Mouse (Mus musculus): ENCODE measurements around the gene Sipa1l1. TPM values are rescaled to one million over a fixed set of nuclear protein-coding genes. Genes with fewer than 3 reads are reported as not detected.

Gene Sipa1l1
- polyA plus RNA-seq, 1 experiment = 0.13 TPM

DNA sequence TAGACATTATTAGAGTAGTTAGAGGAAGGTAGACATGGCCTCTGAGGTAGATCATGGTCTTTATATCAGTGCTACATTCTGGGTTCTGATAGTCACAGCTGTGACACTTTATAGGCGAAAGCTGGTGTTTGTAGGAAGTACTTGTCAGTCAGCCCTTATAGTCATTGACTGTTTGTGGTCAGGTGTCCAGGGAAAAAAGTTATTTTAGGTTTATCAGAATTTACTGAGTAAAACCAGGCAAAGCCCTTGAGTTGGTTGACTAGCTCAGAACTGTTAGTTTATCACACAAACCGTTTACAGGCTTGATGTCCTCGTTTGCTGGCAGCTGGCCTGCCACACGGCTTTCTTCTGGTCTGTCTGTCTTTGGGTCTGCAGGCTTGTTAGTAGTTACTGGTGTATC, 61.0 kb downstream of the Sipa1l1 start:
- no peak overlapping the region for H3K4me3 ChIP-seq (replicated peaks)
- no peaks in the 10 kb centered on the region for H3K9me3 ChIP-seq (ENCODE audit: control insufficient read depth, low read length)
- TF ChIP-seq GATA1 (IDR thresholded peaks at IDR 0.05; ENCODE audit: low read length) (no peak), TAL1 (IDR thresholded peaks at IDR 0.05; ENCODE audit: low read length) (no peak)

DNA sequence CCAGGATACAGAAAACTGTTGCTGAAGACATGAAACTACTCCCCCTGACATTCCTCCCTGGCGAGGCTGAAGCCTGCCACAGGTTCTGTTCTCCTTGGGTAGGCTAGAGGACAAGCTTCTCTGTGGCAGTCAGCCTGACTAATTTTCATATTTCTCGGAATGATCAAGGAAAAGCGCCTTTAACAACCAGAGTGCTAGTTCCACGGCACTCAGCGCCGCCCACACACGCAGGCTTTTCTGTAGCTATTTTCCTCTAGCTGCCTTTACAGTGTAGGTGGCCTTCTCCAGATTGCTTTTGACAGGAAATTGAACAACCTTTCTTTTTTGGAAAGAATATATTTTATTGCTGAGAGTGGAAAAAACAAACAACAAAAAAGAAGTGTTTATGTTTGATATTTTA, 62.1 kb downstream of the Sipa1l1 start:
- Histone ChIP-seq H3K27me3 (ENCODE audit: control insufficient read depth) (no peaks in the 10 kb centered on the region), H3K4me3 (replicated peaks) (no peak overlapping the region), H3K4me1 (ENCODE audit: control insufficient read depth) (peaks cover 2% of the 10 kb centered on the region), H3K9me3 (ENCODE audit: control insufficient read depth, low read length) (no peaks in the 10 kb centered on the region), H3K36me3 (ENCODE audit: control insufficient read depth) (no peaks in the 10 kb centered on the region)
- TF ChIP-seq TAL1 (IDR thresholded peaks at IDR 0.05; ENCODE audit: low read length) (no peak), GATA1 (IDR thresholded peaks at IDR 0.05; ENCODE audit: low read length) (no peak)

More for the DNA sequence above, 61.0 kb downstream of the Sipa1l1 start:
- Histone ChIP-seq H3K4me1 (ENCODE audit: control insufficient read depth) (peaks cover 8% of the 10 kb centered on the region), H3K36me3 (ENCODE audit: control insufficient read depth) (no peaks in the 10 kb centered on the region), H3K27me3 (ENCODE audit: control insufficient read depth) (no peaks in the 10 kb centered on the region)

DNA sequence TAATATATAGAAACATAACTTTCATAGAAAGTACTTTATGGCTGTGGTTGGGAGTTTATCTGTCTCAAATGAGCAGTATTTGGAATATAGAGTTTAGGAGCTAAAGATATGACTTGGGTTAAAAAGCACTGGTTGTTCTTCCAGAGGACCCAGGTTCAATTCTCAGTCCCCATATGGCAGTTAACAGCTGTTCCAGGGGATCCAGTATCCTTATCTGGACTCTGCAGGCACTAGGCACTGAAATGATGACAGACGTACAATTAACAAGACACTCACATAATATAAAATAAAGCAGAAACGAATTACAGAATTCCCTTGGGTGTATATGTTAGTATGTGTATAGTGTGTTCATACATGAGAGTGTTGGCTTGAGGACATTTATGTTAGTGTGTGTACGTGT, 64.1 kb downstream of the Sipa1l1 start:
- H3K4me1 ChIP-seq (ENCODE audit: control insufficient read depth) = peaks cover 2% of the 10 kb centered on the region
- no peaks in the 10 kb centered on the region for H3K9me3 ChIP-seq (ENCODE audit: control insufficient read depth, low read length)
- H3K36me3 ChIP-seq (ENCODE audit: control insufficient read depth) = no peaks in the 10 kb centered on the region
- TF ChIP-seq TAL1 (IDR thresholded peaks at IDR 0.05; ENCODE audit: low read length) = no peak
- TF ChIP-seq GATA1 (IDR thresholded peaks at IDR 0.05; ENCODE audit: low read length) = no peak
- no peaks in the 10 kb centered on the region for H3K27me3 ChIP-seq (ENCODE audit: control insufficient read depth)
- H3K4me3 ChIP-seq (replicated peaks) = no peak overlapping the region

DNA sequence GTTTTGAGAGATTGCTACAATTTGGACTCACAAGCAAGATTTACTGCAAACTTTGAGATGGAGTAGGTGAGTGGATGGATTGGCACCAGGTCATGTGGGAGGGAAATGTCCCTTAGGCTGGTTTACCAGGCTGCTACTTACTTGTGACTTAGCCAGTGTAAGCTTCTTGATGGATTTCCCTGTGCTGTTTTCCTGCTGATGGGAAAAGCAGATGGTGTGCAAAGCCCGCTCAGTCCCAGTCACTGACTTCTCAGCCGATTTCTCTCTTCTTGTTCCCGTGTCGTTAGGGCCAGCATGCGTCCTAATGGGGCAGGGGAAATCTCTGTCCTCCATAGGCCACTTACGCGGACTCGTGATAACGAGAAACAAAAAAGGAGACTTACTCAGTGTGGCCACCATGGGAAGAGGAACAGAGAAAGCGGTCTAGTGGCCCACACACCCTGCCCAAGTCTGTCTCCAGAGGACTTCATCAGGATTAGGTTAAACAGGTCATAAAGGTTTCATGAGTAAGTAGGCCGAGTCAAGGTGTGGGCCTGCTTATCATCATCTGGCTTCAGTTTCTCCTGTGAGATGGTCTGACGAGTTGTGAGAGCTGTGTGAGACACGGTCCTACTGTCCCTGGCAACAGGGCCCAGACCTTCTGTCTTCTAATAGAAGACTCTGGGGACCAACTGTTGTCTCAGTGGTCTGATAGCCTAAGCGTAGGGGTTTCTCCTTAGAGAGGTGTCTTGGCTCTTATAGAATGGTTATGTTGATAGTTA, 65.5 kb downstream of the Sipa1l1 start:
- H3K4me1 ChIP-seq (ENCODE audit: control insufficient read depth) = peaks cover 2% of the 10 kb centered on the region
- no peak for TF ChIP-seq GATA1 (IDR thresholded peaks at IDR 0.05; ENCODE audit: low read length)
- TF ChIP-seq TAL1 (IDR thresholded peaks at IDR 0.05; ENCODE audit: low read length) = no peak
- no peaks in the 10 kb centered on the region for H3K9me3 ChIP-seq (ENCODE audit: control insufficient read depth, low read length)
- no peaks in the 10 kb centered on the region for H3K36me3 ChIP-seq (ENCODE audit: control insufficient read depth)
- H3K27me3 ChIP-seq (ENCODE audit: control insufficient read depth) = no peaks in the 10 kb centered on the region
- no peak overlapping the region for H3K4me3 ChIP-seq (replicated peaks)

DNA sequence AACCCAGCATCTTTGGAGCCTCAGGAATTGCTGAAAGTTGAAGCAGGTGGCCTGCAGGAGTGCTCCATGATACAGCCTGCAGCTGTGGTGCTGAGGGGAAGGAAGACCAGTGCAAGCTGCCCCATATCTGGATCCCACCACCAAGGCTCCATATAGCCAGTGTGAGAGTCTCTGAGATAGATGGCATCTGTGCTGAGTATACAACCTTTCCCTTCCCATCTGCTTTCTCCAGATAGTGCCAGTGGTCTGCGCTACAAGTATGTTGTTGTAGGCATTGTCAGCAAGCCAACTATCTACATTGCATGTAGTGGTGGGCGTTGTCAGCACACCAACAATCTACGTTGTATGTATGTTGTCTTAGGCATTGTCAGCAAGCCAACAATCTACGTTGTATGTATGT, 68.0 kb downstream of the Sipa1l1 start:
- Histone ChIP-seq H3K36me3 (ENCODE audit: control insufficient read depth) (no peaks in the 10 kb centered on the region), H3K9me3 (ENCODE audit: control insufficient read depth, low read length) (no peaks in the 10 kb centered on the region), H3K4me1 (ENCODE audit: control insufficient read depth) (peaks cover 2% of the 10 kb centered on the region), H3K4me3 (replicated peaks) (no peak overlapping the region), H3K27me3 (ENCODE audit: control insufficient read depth) (no peaks in the 10 kb centered on the region)
- no peak for TF ChIP-seq GATA1 (IDR thresholded peaks at IDR 0.05; ENCODE audit: low read length)
- TF ChIP-seq TAL1 (IDR thresholded peaks at IDR 0.05; ENCODE audit: low read length) = no peak

DNA sequence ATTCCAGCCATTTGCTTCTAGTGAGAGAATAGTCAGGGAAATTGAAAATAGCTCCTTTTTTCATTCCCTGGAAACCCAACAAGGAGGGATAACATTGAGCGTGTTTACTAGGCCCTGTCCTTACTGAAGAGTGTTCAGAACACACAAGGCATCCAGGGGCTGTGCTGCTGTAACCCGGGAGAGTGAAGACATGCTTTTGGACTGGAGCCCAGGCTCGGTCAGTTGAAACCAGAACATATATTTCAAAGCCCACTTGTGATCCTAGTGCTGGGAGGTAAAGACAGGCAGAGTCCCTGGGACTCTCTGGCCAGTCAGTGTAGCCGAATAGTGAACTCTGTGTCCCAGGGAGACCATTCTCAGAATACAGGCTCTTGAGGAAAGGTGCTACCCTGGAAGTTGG, 68.8 kb downstream of the Sipa1l1 start:
- Histone ChIP-seq H3K27me3 (ENCODE audit: control insufficient read depth) (no peaks in the 10 kb centered on the region), H3K4me1 (ENCODE audit: control insufficient read depth) (peaks cover 2% of the 10 kb centered on the region), H3K9me3 (ENCODE audit: control insufficient read depth, low read length) (no peaks in the 10 kb centered on the region), H3K4me3 (replicated peaks) (no peak overlapping the region), H3K36me3 (ENCODE audit: control insufficient read depth) (no peaks in the 10 kb centered on the region)
- TF ChIP-seq GATA1 (IDR thresholded peaks at IDR 0.05; ENCODE audit: low read length) = no peak
- no peak for TF ChIP-seq TAL1 (IDR thresholded peaks at IDR 0.05; ENCODE audit: low read length)

DNA sequence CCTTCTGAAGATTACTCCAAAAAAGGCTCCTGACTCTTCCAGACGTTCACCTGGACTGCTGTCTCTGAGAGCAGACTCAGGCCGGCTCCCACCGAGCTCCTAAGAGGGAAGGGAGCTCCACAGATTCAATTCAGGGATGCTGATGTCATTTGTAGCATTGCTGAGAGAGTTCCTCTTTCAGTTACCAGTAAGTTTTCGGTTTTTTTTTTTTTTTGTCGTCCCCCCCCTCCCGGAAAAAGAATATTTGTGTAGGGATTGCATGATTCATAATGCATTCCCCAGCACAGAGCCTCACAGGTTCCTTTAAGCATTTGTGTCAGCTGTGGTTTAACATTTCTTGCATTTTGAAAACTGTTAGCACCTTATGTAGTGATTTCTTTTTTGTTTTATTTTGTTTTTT, 71.6 kb downstream of the Sipa1l1 start:
- H3K9me3 ChIP-seq (ENCODE audit: control insufficient read depth, low read length) = no peaks in the 10 kb centered on the region
- TF ChIP-seq TAL1 (IDR thresholded peaks at IDR 0.05; ENCODE audit: low read length) = no peak
- no peak for TF ChIP-seq GATA1 (IDR thresholded peaks at IDR 0.05; ENCODE audit: low read length)
- no peaks in the 10 kb centered on the region for H3K36me3 ChIP-seq (ENCODE audit: control insufficient read depth)
- H3K4me3 ChIP-seq (replicated peaks) = no peak overlapping the region
- H3K4me1 ChIP-seq (ENCODE audit: control insufficient read depth) = peaks cover 4% of the 10 kb centered on the region
- H3K27me3 ChIP-seq (ENCODE audit: control insufficient read depth) = no peaks in the 10 kb centered on the region

DNA sequence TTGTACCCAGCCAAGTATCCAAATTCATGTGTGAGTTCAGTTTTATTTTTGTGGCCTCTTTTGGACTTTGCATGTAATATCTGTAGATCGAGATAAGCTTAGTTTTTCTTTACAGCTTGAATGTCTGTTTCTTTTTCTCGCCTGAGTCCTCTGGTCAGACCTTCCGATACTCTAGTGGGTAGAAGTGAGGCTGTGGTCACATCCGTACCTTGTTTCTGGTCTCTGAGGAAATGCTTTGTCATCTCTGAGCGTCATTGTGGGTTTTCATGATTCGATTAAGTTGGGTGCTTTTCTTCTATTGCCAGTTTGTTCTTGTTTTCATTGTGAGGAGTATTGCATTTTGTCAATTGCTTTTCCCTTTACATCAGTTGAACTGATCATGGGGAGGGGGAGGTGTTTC, 76.1 kb downstream of the Sipa1l1 start:
- no peak overlapping the region for H3K4me3 ChIP-seq (replicated peaks)

DNA sequence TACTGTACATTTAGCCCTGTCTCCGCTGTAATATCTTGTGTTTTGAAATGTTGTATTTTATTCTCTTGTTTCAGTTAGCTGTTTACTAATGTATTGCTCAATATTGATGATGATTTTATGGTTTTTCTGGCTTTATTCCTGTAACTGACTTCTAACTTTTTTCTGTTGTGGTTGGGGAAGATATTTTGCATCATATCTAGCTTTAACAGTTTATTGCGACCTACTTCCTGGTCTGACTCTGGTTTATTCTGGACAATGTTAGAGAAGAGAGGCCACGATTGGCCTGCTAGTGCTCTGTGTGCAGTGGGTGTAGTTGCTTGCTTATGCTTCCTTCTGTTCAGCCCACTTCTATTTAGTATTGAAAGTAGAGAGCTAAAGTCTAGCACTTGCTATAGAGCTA, 77.3 kb downstream of the Sipa1l1 start:
- H3K9me3 ChIP-seq (ENCODE audit: control insufficient read depth, low read length) = no peaks in the 10 kb centered on the region
- H3K36me3 ChIP-seq (ENCODE audit: control insufficient read depth) = no peaks in the 10 kb centered on the region
- no peaks in the 10 kb centered on the region for H3K27me3 ChIP-seq (ENCODE audit: control insufficient read depth)
- H3K4me3 ChIP-seq (replicated peaks) = no peak overlapping the region
- TF ChIP-seq GATA1 (IDR thresholded peaks at IDR 0.05; ENCODE audit: low read length) (no peak), TAL1 (IDR thresholded peaks at IDR 0.05; ENCODE audit: low read length) (no peak)
- H3K4me1 ChIP-seq (ENCODE audit: control insufficient read depth) = peaks cover 11% of the 10 kb centered on the region

More for the DNA sequence above, 76.1 kb downstream of the Sipa1l1 start:
- TF ChIP-seq GATA1 (IDR thresholded peaks at IDR 0.05; ENCODE audit: low read length) = no peak
- no peak for TF ChIP-seq TAL1 (IDR thresholded peaks at IDR 0.05; ENCODE audit: low read length)
- H3K36me3 ChIP-seq (ENCODE audit: control insufficient read depth) = no peaks in the 10 kb centered on the region
- no peaks in the 10 kb centered on the region for H3K27me3 ChIP-seq (ENCODE audit: control insufficient read depth)
- H3K9me3 ChIP-seq (ENCODE audit: control insufficient read depth, low read length) = no peaks in the 10 kb centered on the region
- H3K4me1 ChIP-seq (ENCODE audit: control insufficient read depth) = peaks cover 11% of the 10 kb centered on the region

Measured in erythroblast, embryonic 14.5 days (primary cell).